Comparison of ENCODE assay signal across 9 mouse cellular contexts in the genomic region with DNA sequence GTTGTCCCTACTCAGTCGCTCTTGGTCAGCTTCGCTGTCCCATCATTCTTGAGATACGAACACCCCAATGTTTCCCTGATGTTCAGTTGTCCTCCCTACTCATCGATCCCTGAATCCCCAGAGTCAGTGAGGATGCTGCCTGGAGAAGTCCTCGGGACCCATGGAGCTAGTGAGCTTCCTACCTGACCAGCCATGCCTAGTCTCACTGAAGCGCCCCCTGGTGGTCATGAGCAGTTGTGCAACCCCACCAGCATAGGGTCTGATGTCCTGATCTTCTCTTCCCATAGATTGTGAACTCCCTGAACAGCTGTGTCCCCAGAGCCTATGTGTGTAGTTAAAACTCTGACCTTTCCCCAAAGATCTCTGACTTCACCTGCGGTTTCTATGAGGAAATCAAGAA. TPM values are rescaled to one million over a fixed set of nuclear protein-coding genes. Genes with fewer than 3 reads are reported as not detected.
A peak's percentile ranks its signal among the peaks of the same experiment; 100 is the strongest.
DNase-seq lines count a peak whose midpoint lies in the region; ATAC-seq and TF ChIP-seq lines count a peak whose summit lies in the region.
"Had no signal": no experiment of that assay in that cellular context is flagged by ENCODE, and none has a peak within 500 bp of the region (broad histone marks: within the 10 kb centered on the region; RNA-seq: fewer than 3 reads in every experiment).

No protein-coding gene starts in this region.

- DNase-seq in forebrain, embryonic 11.5 days (ENCODE audit: low spot score) = peak; percentile 74
- peak; percentile 42 for DNase-seq in neural tube, embryonic 10.5 days (ENCODE audit: extremely low spot score, low spot score)
- peak in 1 of 2 experiments; percentile 70 for DNase-seq in cerebellum, adult 2 months
- peak; percentile 3 for DNase-seq in liver, adult 2 months (ENCODE audit: extremely low read depth, low read depth, low spot score)
- DNase-seq in thymus, postnatal 36 days = peak; percentile 17 to 30
- DNase-seq in right cerebral cortex, adult 2 months (ENCODE audit: low spot score in 2 of 2) = no peak

- H3K4me1 ChIP-seq in forebrain, embryonic 11.5 days (replicated peaks; ENCODE audit: control insufficient read depth, insufficient read depth, low read length) = no peaks in the 10 kb centered on the region
- H3K4me1 ChIP-seq in forebrain, embryonic 12.5 days = no peaks in the 10 kb centered on the region
- peaks cover 6% of the 10 kb centered on the region; the same call in 1 of the 2 replicates for H3K4me1 ChIP-seq in neural tube, embryonic 15.5 days
- H3K4me1 ChIP-seq in cerebellum, adult 2 months (ENCODE audit: control insufficient read depth, insufficient read depth, low read length) = peaks cover 68% of the 10 kb centered on the region
- no peaks in the 10 kb centered on the region for H3K4me1 ChIP-seq in liver, adult 2 months (ENCODE audit: control insufficient read depth, insufficient read depth, low read length)

- no peak for TF ChIP-seq POLR2A in cerebellum, adult 2 months (IDR thresholded peaks at IDR 0.05; ENCODE audit: borderline replicate concordance, insufficient read depth, low read length)
- TF ChIP-seq POLR2A in liver, adult 2 months (IDR thresholded peaks at IDR 0.05; ENCODE audit: extremely low read depth, insufficient read depth, low read length) = no peak

- ATAC-seq in forebrain, embryonic 11.5 days (replicated peaks; ENCODE audit: low FRiP score) = no peak
- ATAC-seq in forebrain, embryonic 12.5 days (ENCODE audit: low FRiP score) = no peak
- no peak for ATAC-seq in neural tube, embryonic 15.5 days (ENCODE audit: low FRiP score)

- H3K9me3 ChIP-seq in forebrain, embryonic 11.5 days (ENCODE audit: control insufficient read depth, low read length) = no peaks in the 10 kb centered on the region
- H3K9me3 ChIP-seq in forebrain, embryonic 12.5 days = no peaks in the 10 kb centered on the region
- H3K9me3 ChIP-seq in neural tube, embryonic 15.5 days (replicated peaks) = no peaks in the 10 kb centered on the region

- H3K9ac ChIP-seq in forebrain, embryonic 11.5 days (ENCODE audit: low read length) = no peak overlapping the region
- H3K9ac ChIP-seq in forebrain, embryonic 12.5 days = no peak overlapping the region
- H3K9ac ChIP-seq in neural tube, embryonic 15.5 days (replicated peaks) = no peak overlapping the region
- H3K9ac ChIP-seq in liver, adult 2 months (ENCODE audit: low read depth, low read length) = no peak overlapping the region

- peak; percentile 75; the same call in 1 of the 2 replicates for TF ChIP-seq CTCF in cerebellum, adult 2 months (IDR thresholded peaks at IDR 0.05; ENCODE audit: borderline replicate concordance, insufficient read depth, low read depth, low read length)
- TF ChIP-seq CTCF in liver, adult 2 months (IDR thresholded peaks at IDR 0.05; ENCODE audit: low read depth, low read length) = peak; percentile 77

- H3K27me3 ChIP-seq in forebrain, embryonic 11.5 days (ENCODE audit: control insufficient read depth, insufficient read depth, low read length) = no peaks in the 10 kb centered on the region
- H3K27me3 ChIP-seq in forebrain, embryonic 12.5 days = no peaks in the 10 kb centered on the region
- no peaks in the 10 kb centered on the region for H3K27me3 ChIP-seq in neural tube, embryonic 15.5 days (replicated peaks)
- H3K27me3 ChIP-seq in cerebellum, adult 2 months (ENCODE audit: control insufficient read depth, insufficient read depth, low read length) = no peaks in the 10 kb centered on the region
- H3K27me3 ChIP-seq in liver, adult 2 months (ENCODE audit: control insufficient read depth, insufficient read depth, low read length) = no peaks in the 10 kb centered on the region

- 70% methylated on average over 7 of the region's 7 CpGs for WGBS in forebrain, embryonic 11.5 days
- 64% methylated on average over 7 of the region's 7 CpGs for WGBS in forebrain, embryonic 12.5 days
- 64% methylated on average over 7 of the region's 7 CpGs for WGBS in neural tube, embryonic 15.5 days
- WGBS in cerebellum, adult 2 months = 65% methylated on average over 7 of the region's 7 CpGs
- WGBS in liver, adult 2 months = 63% methylated on average over 7 of the region's 7 CpGs

- no peaks in the 10 kb centered on the region for H3K79me2 ChIP-seq in liver, adult 2 months (ENCODE audit: control insufficient read depth, insufficient read depth, low read length)

- no peak overlapping the region for H3K27ac ChIP-seq in forebrain, embryonic 11.5 days (ENCODE audit: low read depth, low read length)
- no peak overlapping the region for H3K27ac ChIP-seq in forebrain, embryonic 12.5 days
- H3K27ac ChIP-seq in neural tube, embryonic 15.5 days (replicated peaks) = no peak overlapping the region
- no peak overlapping the region for H3K27ac ChIP-seq in cerebellum, adult 2 months (ENCODE audit: insufficient read depth, low read length)
- H3K27ac ChIP-seq in liver, adult 2 months (replicated peaks; ENCODE audit: insufficient read depth, low read depth, low read length) = no peak overlapping the region

- no peak overlapping the region for H3K4me2 ChIP-seq in forebrain, embryonic 11.5 days (ENCODE audit: low read depth, low read length, severe bottlenecking)
- H3K4me2 ChIP-seq in forebrain, embryonic 12.5 days = no peak overlapping the region
- H3K4me2 ChIP-seq in neural tube, embryonic 15.5 days = no peak overlapping the region

- no peak overlapping the region for H3K4me3 ChIP-seq in forebrain, embryonic 11.5 days (ENCODE audit: low read depth, low read length)
- H3K4me3 ChIP-seq in forebrain, embryonic 12.5 days (replicated peaks) = no peak overlapping the region
- H3K4me3 ChIP-seq in neural tube, embryonic 15.5 days (replicated peaks) = no peak overlapping the region
- no peak overlapping the region for H3K4me3 ChIP-seq in cerebellum, adult 2 months (replicated peaks; ENCODE audit: insufficient read depth, low read depth, low read length)
- no peak overlapping the region for H3K4me3 ChIP-seq in liver, adult 2 months (ENCODE audit: insufficient read depth, low read depth, low read length)

- H3K36me3 ChIP-seq in forebrain, embryonic 11.5 days (ENCODE audit: control insufficient read depth, insufficient read depth, low read length) = no peaks in the 10 kb centered on the region
- no peaks in the 10 kb centered on the region for H3K36me3 ChIP-seq in forebrain, embryonic 12.5 days (replicated peaks)
- no peaks in the 10 kb centered on the region for H3K36me3 ChIP-seq in neural tube, embryonic 15.5 days
- no peaks in the 10 kb centered on the region for H3K36me3 ChIP-seq in liver, adult 2 months (ENCODE audit: control insufficient read depth, insufficient read depth, low read length)

RNA-seq across cellular contexts. Expression of gene Kcna5, which starts 47.9 kb away (rescaled TPM):
- 1.3 and 1.8 TPM in 2 replicates for polyA plus RNA-seq in forebrain, embryonic 11.5 days (2014; fragmentation: Nextera tagmentation; extraction: Ambion mirVana)
- polyA plus RNA-seq in forebrain, embryonic 12.5 days (2016; fragmentation: Nextera tagmentation; extraction: Ambion mirVana) = 1.6 and 2.0 TPM in 2 replicates
- 3.1 and 4.1 TPM in 2 replicates for polyA plus RNA-seq in neural tube, embryonic 15.5 days (2015; fragmentation: Nextera tagmentation; extraction: Ambion mirVana)
- polyA plus RNA-seq in cerebellum, adult 2 months (2012; rRNA removed) = 0.80 and 1.0 TPM in 2 replicates
- under 0.01 TPM in 1 of 2 replicates, not detected in the other for total RNA-seq in liver, adult 2 months (2014; rRNA removed)
- polyA plus RNA-seq in liver, adult 2 months (2012; rRNA removed) = not detected in 2 replicates
- total RNA-seq: hematopoietic stem cell, adult 5-6 weeks had no signal

Comparison
In these comparisons a context has a peak if more than half of its experiments do, and no peak if none do; other contexts are left out.
1. DNase-seq: peak in forebrain, embryonic 11.5 days (single experiment), neural tube, embryonic 10.5 days (single experiment), liver, adult 2 months (single experiment) and thymus, postnatal 36 days (2 of 2); none in right cerebral cortex, adult 2 months (0 of 2).